Mouse (Mus musculus) kidney, embryonic 16.5 days (tissue): ENCODE data around the gene Magix. TPM values are rescaled to one million over a fixed set of nuclear protein-coding genes. Genes with fewer than 3 reads are reported as not detected.

Source experiments
- ATAC-seq: fragments of 200-750 bp; cut with Nextera tagmentation; 2 replicates; pipeline ENCODE4 v1.8.0; 2017; ENCODE audit warnings: moderate TSS enrichment; ENCODE audit not compliant: low FRiP score, low TSS enrichment
- H3K27ac ChIP-seq: fragments of 300-500 bp; sonication (generic); 2 replicates; pipeline ENCODE4 v1.5.1; 2014; ENCODE audit warnings: low read length
- H3K27me3 ChIP-seq: fragments of 300-500 bp; sonication (generic); 2 replicates; pipeline ENCODE4 v1.6.1; 2014; ENCODE audit warnings: low read length, control low read depth, mixed read lengths; ENCODE audit not compliant: insufficient read depth
- H3K36me3 ChIP-seq: fragments of 300-500 bp; sonication (generic); 2 replicates; pipeline ENCODE4 v1.6.1; 2014; ENCODE audit warnings: low read length, control low read depth, mixed read lengths; ENCODE audit not compliant: insufficient read depth
- H3K4me1 ChIP-seq: fragments of 300-500 bp; sonication (generic); 2 replicates; pipeline ENCODE4 v1.6.1; 2014; ENCODE audit warnings: low read length, control low read depth, mixed read lengths; ENCODE audit not compliant: insufficient read depth
- H3K4me2 ChIP-seq: fragments of 300-500 bp; sonication (generic); replicated peaks from 2 replicates; pipeline ENCODE4 v1.6.1; 2014; ENCODE audit warnings: low read depth, low read length
- H3K4me3 ChIP-seq: fragments of 300-500 bp; sonication (generic); 2 replicates; pipeline ENCODE4 v1.5.1; 2014; ENCODE audit warnings: mild to moderate bottlenecking, low read length
- H3K9ac ChIP-seq: fragments of 300-500 bp; sonication (generic); replicated peaks from 2 replicates; pipeline ENCODE4 v1.6.1; 2014; ENCODE audit warnings: low read length
- H3K9me3 ChIP-seq: fragments of 300-500 bp; sonication (generic); 2 replicates; pipeline ENCODE4 v1.6.1; 2016; ENCODE audit warnings: low read length, control low read depth
- WGBS: fragments of 180-500 bp; shearing (Covaris S2); extraction: QIAGEN DNeasy Blood & Tissue Kit; methylation state at CpG from one replicate; pipeline ENCODE4 v1.1.7; 2014; 5-methylcytosine and 5-hydroxymethylcytosine counted together
- polyA plus RNA-seq: library from polyadenylated mRNA; unstranded; fragments of >200 nt; fragmentation: Nextera tagmentation; extraction: Ambion mirVana; gene quantifications from 2 replicates; pipeline ENCODE4 v1.2.1, GENCODE M21; 2015

The Magix gene
- polyA plus RNA-seq, 1 experiment from 2014 or later, result 1.4 TPM

DNA sequence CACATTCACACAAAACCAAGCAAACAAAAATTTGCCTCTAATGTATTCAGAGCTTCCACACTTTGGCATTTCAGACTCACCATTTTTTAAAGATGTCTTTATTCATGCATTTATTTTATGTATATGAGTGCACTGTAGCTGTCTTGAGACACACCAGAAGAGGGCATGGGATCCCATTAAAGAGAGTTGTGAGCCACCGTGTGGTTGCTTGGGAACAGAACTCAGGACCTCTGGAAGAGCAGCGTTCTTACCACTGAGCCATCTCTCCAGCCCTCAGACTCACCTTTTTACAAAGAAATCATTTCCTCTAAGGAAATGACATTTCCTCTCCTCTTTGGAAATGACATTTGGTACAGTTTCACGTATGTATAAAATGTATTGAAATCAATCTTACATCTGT is 2.1 kb downstream of the Magix start:
- Histone ChIP-seq H3K4me1 (no peaks in the 10 kb centered on the region), H3K27me3 (no peaks in the 10 kb centered on the region), H3K9ac (no peak overlapping the region), H3K9me3 (no peaks in the 10 kb centered on the region), H3K27ac (no peak overlapping the region), H3K4me3 (no peak overlapping the region), H3K36me3 (no peaks in the 10 kb centered on the region), H3K4me2 (no peak overlapping the region)
- no peak for ATAC-seq
- WGBS, result 35% methylated on average over 3 of the region's 3 CpGs

DNA sequence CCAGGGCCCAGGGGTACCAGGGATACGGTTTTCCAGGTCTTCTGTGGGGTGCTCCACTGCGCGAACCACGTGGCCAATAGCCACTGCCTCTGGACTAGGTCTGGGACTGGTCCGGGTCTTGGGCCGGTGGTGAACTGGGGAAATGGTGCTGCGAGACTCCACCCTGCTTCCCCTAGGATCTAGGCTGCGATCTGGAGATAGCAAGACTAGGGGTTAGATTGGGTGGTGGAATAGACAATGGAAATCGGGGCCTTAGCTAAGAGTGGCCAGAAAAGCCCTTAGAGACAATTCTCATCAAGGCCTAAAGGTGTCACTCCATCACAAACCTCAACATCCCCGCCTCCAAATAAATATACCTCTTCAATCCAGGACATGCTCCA is 6.1 kb downstream of the Magix start:
- Histone ChIP-seq H3K9ac (peak overlapping the region; percentile 67), H3K36me3 (no peaks in the 10 kb centered on the region), H3K27ac (peak overlapping the region; percentile 92), H3K9me3 (no peaks in the 10 kb centered on the region), H3K27me3 (no peaks in the 10 kb centered on the region), H3K4me1 (peaks cover 12% of the 10 kb centered on the region), H3K4me3 (peak overlapping the region; percentile 33), H3K4me2 (peak overlapping the region; percentile 55)
- peak; percentile 3; the same call in 1 of the 2 replicates for ATAC-seq
- 33% methylated on average over 10 of the region's 10 CpGs for WGBS

DNA sequence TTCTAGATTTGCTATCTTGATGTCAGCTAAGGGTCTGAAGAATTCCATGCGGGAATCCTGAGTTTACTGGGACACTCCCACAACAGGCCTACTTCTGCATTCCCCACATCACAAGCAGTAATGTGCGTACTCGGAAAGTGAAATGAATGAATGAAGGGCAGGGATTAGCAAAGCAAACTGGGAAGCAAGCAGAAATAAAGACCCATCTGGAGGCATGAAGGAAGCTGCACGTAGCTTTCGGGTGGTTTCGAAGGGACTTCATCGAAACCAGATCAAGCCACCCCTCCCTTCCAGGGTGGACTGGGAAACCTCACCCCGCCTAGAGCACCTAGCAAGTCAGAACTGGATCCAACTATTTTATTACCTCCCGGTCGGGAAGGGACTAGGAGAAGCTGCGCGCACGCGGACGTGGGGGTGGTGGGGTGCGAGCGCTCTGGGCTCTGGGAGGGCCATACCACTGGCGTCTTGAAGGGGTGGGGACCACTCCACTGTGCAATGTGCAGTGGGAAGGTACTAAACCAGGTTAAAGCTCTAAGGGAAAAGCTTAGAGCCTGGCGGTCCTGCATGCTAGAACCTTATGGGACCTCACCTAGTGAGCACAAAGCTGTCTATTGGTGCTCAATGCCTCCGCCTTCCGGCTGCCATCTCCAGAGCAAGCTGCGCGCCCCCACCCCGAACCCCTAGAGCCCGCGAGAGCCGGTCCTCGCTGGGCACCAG is 6.6 kb downstream of the Magix start:
- ATAC-seq, result peak; percentile 36
- Histone ChIP-seq H3K36me3 (no peaks in the 10 kb centered on the region), H3K27ac (peak overlapping the region; percentile 92), H3K9me3 (no peaks in the 10 kb centered on the region), H3K4me1 (peaks cover 12% of the 10 kb centered on the region), H3K4me3 (peak overlapping the region; percentile 33), H3K4me2 (peak overlapping the region; percentile 55), H3K27me3 (no peaks in the 10 kb centered on the region), H3K9ac (peak overlapping the region; percentile 67)
- 16% methylated on average over 28 of the region's 28 CpGs for WGBS

DNA sequence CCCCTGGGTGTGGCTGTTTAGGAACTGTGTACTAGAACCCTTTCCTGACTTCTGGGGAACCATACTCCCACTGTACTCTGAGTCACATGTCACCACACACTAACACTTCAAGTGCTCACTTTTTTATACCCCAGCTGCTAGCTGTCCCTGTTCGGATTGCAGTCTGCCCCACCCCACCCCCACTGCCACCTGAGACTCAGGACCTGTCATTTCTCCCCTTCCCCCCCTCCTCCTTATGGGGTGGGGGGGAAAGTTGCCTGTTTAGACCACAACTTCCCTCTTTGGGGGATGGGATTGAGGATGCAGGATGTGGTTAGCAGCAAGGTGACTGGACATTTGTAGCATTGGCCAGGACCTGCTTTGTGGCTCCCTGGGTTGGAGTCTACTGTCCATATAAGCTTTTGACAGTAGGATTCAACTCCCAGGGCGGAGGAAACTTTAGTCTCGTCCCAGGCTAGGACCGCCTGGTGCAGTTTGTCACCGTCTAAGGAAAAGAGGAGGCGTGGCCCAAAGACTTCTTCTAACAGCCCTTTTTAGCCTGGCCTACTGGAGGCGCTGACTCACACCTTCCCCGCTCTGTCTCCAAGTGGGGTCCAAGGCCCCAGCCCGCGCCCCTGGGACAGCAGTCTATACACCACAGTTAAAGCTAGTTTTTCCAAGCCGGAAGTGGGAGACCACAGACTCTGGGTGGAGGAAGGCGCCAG is 7.3 kb downstream of the Magix start:
- Histone ChIP-seq H3K9me3 (no peaks in the 10 kb centered on the region), H3K27me3 (no peaks in the 10 kb centered on the region), H3K36me3 (peaks cover 5% of the 10 kb centered on the region; the same call in 1 of the 2 replicates), H3K4me2 (peak overlapping the region; percentile 55), H3K4me1 (peaks cover 12% of the 10 kb centered on the region), H3K9ac (0 out of 2 replicates have a peak overlapping the region, but pooled peaks have one; percentile 67), H3K27ac (peak overlapping the region; percentile 92), H3K4me3 (peak overlapping the region; percentile 33; the same call in 1 of the 2 replicates)
- ATAC-seq, result peak; percentile 55
- 26% methylated on average over 12 of the region's 12 CpGs for WGBS

DNA sequence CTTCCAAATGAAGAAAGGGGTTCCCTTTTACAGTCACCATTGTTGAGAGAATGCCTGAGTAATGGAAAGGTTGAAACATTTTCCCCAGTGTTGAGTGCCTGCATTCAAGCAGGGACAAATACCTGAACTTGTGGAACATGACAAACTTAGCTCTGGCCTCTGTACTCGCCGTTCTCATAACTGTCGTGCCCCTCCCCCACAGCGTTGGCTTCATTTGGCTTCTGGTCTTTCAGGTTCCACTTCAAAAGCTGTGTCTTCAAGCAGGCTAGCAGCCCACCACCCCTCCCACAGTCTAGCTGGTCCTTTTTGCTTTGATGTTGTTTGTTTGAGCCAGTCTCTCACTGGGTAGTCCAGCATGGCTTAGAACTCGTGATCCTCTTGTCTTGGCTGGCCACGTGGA is 8.3 kb downstream of the Magix start:
- H3K27ac ChIP-seq, result no peak overlapping the region; the same call in 1 of the 2 replicates
- no peaks in the 10 kb centered on the region for H3K27me3 ChIP-seq
- H3K4me2 ChIP-seq, result no peak overlapping the region
- H3K9ac ChIP-seq, result no peak overlapping the region
- peaks cover 5% of the 10 kb centered on the region; the same call in 1 of the 2 replicates for H3K36me3 ChIP-seq
- peaks cover 12% of the 10 kb centered on the region for H3K4me1 ChIP-seq
- H3K9me3 ChIP-seq, result no peaks in the 10 kb centered on the region
- no peak for ATAC-seq
- H3K4me3 ChIP-seq, result no peak overlapping the region
- WGBS, result 34% methylated on average over 6 of the region's 6 CpGs

DNA sequence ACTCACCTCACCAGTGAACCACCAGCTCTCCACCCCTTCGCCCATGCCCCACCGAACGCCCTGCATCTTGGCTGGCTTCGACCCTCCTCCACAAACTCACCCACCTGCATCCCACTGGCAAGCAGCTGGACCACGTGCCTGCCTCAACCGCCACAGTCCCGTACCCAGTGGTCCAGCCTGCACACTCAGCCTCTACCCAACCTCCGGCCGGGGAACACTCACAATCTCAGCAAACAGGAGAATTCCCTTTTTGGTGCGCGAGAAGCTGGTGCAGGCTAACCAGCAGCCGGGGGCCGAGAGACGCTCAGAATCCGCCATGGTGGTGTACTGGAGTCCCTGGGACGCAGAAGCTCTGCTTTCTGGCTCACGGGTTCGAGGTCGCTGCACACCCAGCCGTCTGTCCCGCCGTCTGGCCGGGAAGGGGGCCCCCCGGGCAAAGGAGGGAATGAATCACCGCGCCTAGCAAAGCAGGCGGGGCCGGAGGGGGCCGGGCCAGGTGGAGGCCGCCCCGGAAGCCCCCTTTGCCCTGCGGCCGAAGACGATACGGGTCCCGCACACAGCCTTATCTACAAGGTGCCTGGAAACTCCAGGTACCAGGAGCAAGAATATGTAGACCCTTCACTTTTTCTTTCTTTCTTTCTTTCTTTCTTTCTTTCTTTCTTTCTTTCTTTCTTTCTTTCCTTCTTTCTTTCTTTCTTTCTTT is 10.0 kb downstream of the Magix start, which contains the start of gene Plp2:
TSS of gene Plp2 (minus strand) at position 470 of the 703 bp plus-strand sequence.
- Histone ChIP-seq H3K4me2 (peak within 1 kb of the TSS; percentile 53), H3K27ac (peak within 1 kb of the TSS; percentile 78), H3K9ac (peak within 1 kb of the TSS; percentile 65), H3K4me3 (peak within 1 kb of the TSS; percentile 58), H3K9me3 (no peaks in the 10 kb centered on the region), H3K27me3 (no peaks in the 10 kb centered on the region), H3K4me1 (peaks cover 12% of the 10 kb centered on the region), H3K36me3 (peaks cover 14% of the 10 kb centered on the region)
- peak; percentile 58 for ATAC-seq
- WGBS, result 27% methylated on average over 36 of the region's 36 CpGs

DNA sequence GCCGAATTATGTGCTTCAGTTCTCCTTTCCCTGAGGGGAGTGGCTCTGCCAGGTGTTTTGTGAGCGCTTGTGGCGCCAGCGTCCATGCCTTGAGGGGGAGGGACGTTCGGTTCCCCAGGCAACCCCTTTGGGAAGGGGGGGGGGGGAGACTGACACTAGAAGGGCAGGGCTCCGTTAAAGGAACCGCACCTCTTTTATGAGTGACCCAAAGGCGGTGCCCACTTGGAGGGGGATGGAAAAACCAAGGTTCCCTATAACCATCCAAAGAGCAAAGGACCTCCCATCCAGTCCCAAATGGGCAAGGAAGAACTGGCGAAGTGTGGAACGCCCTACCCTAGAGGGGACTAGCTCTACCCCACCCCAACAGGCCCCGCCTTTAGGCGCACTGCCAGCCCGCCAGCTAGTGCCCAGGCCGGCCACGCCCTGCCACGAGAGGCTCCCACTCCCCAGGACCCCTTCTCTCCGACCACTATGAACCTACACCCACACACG is 10.6 kb downstream of the Magix start:
- H3K36me3 ChIP-seq, result peaks cover 14% of the 10 kb centered on the region
- H3K4me1 ChIP-seq, result peaks cover 12% of the 10 kb centered on the region
- peak overlapping the region; percentile 78 for H3K27ac ChIP-seq
- H3K27me3 ChIP-seq, result no peaks in the 10 kb centered on the region
- peak overlapping the region; percentile 58 for H3K4me3 ChIP-seq
- peak; percentile 72 for ATAC-seq
- H3K9ac ChIP-seq, result peak overlapping the region; percentile 65
- 20% methylated on average over 18 of the region's 19 CpGs for WGBS
- H3K9me3 ChIP-seq, result no peaks in the 10 kb centered on the region
- H3K4me2 ChIP-seq, result peak overlapping the region; percentile 53

DNA sequence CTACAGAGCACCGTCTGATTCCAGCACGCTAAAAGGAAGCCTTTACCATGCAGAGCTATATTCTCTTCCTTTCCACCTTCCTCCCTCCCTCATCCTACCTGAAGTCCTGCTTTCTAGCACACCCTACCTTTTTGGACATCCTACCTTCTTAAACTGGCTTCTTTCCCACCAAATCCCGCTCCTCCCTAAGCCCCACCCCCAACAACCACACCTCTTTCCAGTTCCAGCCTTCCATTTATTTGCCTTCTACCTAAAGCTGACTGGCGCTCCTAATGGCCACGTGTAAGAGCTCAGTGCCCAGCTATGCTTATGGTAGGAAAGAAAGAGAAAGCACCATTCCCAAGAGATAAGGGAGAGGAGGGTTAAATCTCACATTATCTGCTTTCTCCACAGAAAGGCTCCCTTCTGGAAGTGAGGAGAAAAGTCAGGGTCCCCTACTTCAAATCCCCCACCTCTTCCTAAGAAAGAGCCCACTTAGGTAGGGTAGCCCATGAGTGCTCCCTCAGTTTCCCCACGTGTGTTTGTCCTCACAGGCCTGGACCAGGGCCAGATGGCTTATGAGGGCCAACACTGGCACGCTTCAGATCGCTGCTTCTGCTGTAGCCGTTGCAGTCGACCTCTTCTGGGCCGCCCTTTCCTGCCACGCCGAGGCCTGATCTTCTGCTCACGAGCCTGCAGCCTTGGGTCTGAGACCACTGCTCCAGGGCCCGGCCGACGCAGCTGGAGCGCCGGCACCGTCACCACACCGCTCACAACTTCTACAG is 15.1 kb downstream of the Magix start:
- H3K27ac ChIP-seq, result no peak overlapping the region

DNA sequence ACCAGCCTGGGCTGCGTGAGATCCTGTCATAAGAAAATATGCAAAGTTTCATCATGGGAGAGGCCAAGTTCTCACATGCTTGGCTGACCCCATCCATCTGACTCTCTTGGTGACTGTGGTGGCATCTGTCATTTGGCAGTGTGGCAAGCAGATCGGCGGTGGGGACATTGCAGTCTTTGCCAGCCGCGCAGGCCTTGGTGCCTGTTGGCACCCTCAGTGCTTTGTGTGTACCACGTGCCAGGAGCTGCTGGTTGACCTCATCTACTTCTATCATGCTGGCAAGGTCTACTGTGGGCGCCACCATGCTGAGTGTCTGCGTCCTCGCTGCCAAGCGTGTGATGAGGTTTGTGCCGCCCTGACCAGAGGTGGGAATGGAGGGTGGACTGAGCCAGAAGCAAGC is 16.3 kb downstream of the Magix start:
- Histone ChIP-seq H3K27ac (no peak overlapping the region), H3K9me3 (no peaks in the 10 kb centered on the region), H3K4me2 (no peak overlapping the region), H3K9ac (no peak overlapping the region), H3K27me3 (no peaks in the 10 kb centered on the region), H3K36me3 (peaks cover 21% of the 10 kb centered on the region), H3K4me3 (no peak overlapping the region), H3K4me1 (no peaks in the 10 kb centered on the region)
- ATAC-seq, result no peak
- 90% methylated on average over 11 of the region's 11 CpGs for WGBS

More for the DNA sequence above, 15.1 kb downstream of the Magix start:
- Histone ChIP-seq H3K9ac (no peak overlapping the region), H3K36me3 (peaks cover 21% of the 10 kb centered on the region), H3K4me3 (no peak overlapping the region), H3K27me3 (no peaks in the 10 kb centered on the region), H3K4me1 (no peaks in the 10 kb centered on the region), H3K9me3 (no peaks in the 10 kb centered on the region), H3K4me2 (no peak overlapping the region)
- no peak for ATAC-seq
- 75% methylated on average over 21 of the region's 21 CpGs for WGBS
